Mouse (Mus musculus): ENCODE results near the gene C8b.

- no peak for TF ChIP-seq CTCF (IDR thresholded peaks at IDR 0.05; ENCODE audit: borderline replicate concordance, insufficient read depth, low read length)
- TF ChIP-seq POLR2A (IDR thresholded peaks at IDR 0.05; ENCODE audit: low read depth, low read length): no peak
Measured at GRCm38 (mm10) chr4:104781441-104781840, 15.3 kb downstream of the C8b start.

All from embryonic fibroblast, embryonic 13.5 days (primary cell).